Mouse (Mus musculus) stomach, embryonic 15.5 days (tissue): ENCODE results near the gene Wnt5a. TPM values are rescaled to one million over a fixed set of nuclear protein-coding genes. Genes with fewer than 3 reads are reported as not detected.
A peak's percentile ranks its signal among the peaks of the same experiment; 100 is the strongest.

Experiments used
- ATAC-seq: fragments of 200-750 bp; cut with Nextera tagmentation; 2 replicates; pipeline ENCODE4 v1.8.0; 2017; ENCODE audit warnings: low read depth, moderate number of reproducible peaks, moderate TSS enrichment; ENCODE audit not compliant: insufficient read depth, low FRiP score
- H3K27ac ChIP-seq: fragments of 300-500 bp; sonication (generic); 2 replicates; pipeline ENCODE4 v1.5.1; 2015; ENCODE audit warnings: mild to moderate bottlenecking, inconsistent platforms
- H3K27me3 ChIP-seq: fragments of 300-500 bp; sonication (generic); replicated peaks from 2 replicates; pipeline ENCODE4 v1.6.1; 2015; ENCODE audit warnings: inconsistent platforms
- H3K36me3 ChIP-seq: fragments of 300-500 bp; sonication (generic); 2 replicates; pipeline ENCODE4 v1.6.1; 2015; ENCODE audit warnings: inconsistent platforms
- H3K4me1 ChIP-seq: fragments of 300-500 bp; sonication (generic); 2 replicates; pipeline ENCODE4 v1.6.1; 2015; ENCODE audit warnings: inconsistent platforms
- H3K4me2 ChIP-seq: fragments of 300-500 bp; sonication (generic); 2 replicates; pipeline ENCODE4 v1.6.1; 2015; ENCODE audit warnings: mild to moderate bottlenecking, inconsistent platforms
- H3K4me3 ChIP-seq: fragments of 300-500 bp; sonication (generic); replicated peaks from 2 replicates; pipeline ENCODE4 v1.5.1; 2015; ENCODE audit warnings: inconsistent platforms
- H3K9ac ChIP-seq: fragments of 300-500 bp; sonication (generic); 2 replicates; pipeline ENCODE4 v1.6.1; 2015; ENCODE audit warnings: inconsistent platforms
- H3K9me3 ChIP-seq: fragments of 300-500 bp; sonication (generic); 2 replicates; pipeline ENCODE4 v1.6.1; 2016; ENCODE audit warnings: inconsistent platforms
- WGBS: fragments of 180-500 bp; shearing (Covaris S2); methylation state at CpG from one replicate; pipeline ENCODE4 v1.1.7; 2015; 5-methylcytosine and 5-hydroxymethylcytosine counted together
- polyA plus RNA-seq: library from polyadenylated mRNA; unstranded; fragments of >200 nt; fragmentation: Nextera tagmentation; extraction: Ambion mirVana; gene quantifications from 2 replicates; pipeline ENCODE4 v1.2.1, GENCODE M21; 2015

Wnt5a gene
- 22.3 and 27.5 TPM in 2 replicates for polyA plus RNA-seq

GRCm38 (mm10) chr14:28504101-28505050 is at the start of gene Wnt5a:
Wnt5a (plus strand) TSS chr14:28504750.
- Histone ChIP-seq H3K4me1 (peaks cover 5% of the 10 kb centered on the region; the same call in 1 of the 2 replicates), H3K9me3 (no peaks in the 10 kb centered on the region), H3K36me3 (no peaks in the 10 kb centered on the region), H3K27ac (peak within 1 kb of the TSS; percentile 94), H3K27me3 (peaks cover 24% of the 10 kb centered on the region), H3K9ac (peak within 1 kb of the TSS; percentile 60), H3K4me3 (peak within 1 kb of the TSS; percentile 70), H3K4me2 (peak within 1 kb of the TSS; percentile 90)
- whole genome bisulfite sequencing: 2% methylated on average over 53 of the region's 53 CpGs
- ATAC-seq: peak; percentile 56

- no peak overlapping the region for H3K27ac ChIP-seq
- no peaks in the 10 kb centered on the region for H3K4me1 ChIP-seq
- no peak for ATAC-seq
- H3K36me3 ChIP-seq: no peaks in the 10 kb centered on the region
- H3K9ac ChIP-seq: no peak overlapping the region
- H3K9me3 ChIP-seq: no peaks in the 10 kb centered on the region
- no peak overlapping the region for H3K4me3 ChIP-seq
- H3K4me2 ChIP-seq: no peak overlapping the region
- 63% methylated on average over 7 of the region's 7 CpGs for WGBS
- no peaks in the 10 kb centered on the region for H3K27me3 ChIP-seq
These were observed 48.0 kb upstream of the Wnt5a start for GRCm38 (mm10) chr14:28456372-28457076.

GRCm38 (mm10) chr14:28457428-28457827 is 47.1 kb upstream of the Wnt5a start:
- WGBS: 58% methylated on average over 3 of the region's 3 CpGs
- no peak overlapping the region for H3K4me3 ChIP-seq
- no peak overlapping the region for H3K27ac ChIP-seq
- no peaks in the 10 kb centered on the region for H3K36me3 ChIP-seq
- no peaks in the 10 kb centered on the region for H3K4me1 ChIP-seq
- ATAC-seq: no peak
- no peaks in the 10 kb centered on the region for H3K27me3 ChIP-seq
- H3K9ac ChIP-seq: no peak overlapping the region
- H3K4me2 ChIP-seq: no peak overlapping the region
- H3K9me3 ChIP-seq: no peaks in the 10 kb centered on the region

GRCm38 (mm10) chr14:28467956-28468355 is 36.6 kb upstream of the Wnt5a start:
- WGBS: 29% methylated on average over 5 of the region's 5 CpGs
- Histone ChIP-seq H3K27me3 (no peaks in the 10 kb centered on the region), H3K27ac (no peak overlapping the region), H3K4me1 (no peaks in the 10 kb centered on the region), H3K36me3 (no peaks in the 10 kb centered on the region), H3K9ac (no peak overlapping the region), H3K9me3 (no peaks in the 10 kb centered on the region), H3K4me3 (no peak overlapping the region), H3K4me2 (no peak overlapping the region)
- no peak for ATAC-seq

GRCm38 (mm10) chr14:28469696-28470095 is 34.9 kb upstream of the Wnt5a start:
- no peak overlapping the region for H3K27ac ChIP-seq
- H3K9me3 ChIP-seq: no peaks in the 10 kb centered on the region
- H3K4me3 ChIP-seq: no peak overlapping the region
- 39% methylated on average over 4 of the region's 4 CpGs for WGBS
- no peaks in the 10 kb centered on the region for H3K27me3 ChIP-seq
- no peaks in the 10 kb centered on the region for H3K4me1 ChIP-seq
- no peak for ATAC-seq
- no peaks in the 10 kb centered on the region for H3K36me3 ChIP-seq
- H3K4me2 ChIP-seq: no peak overlapping the region
- no peak overlapping the region for H3K9ac ChIP-seq

- Histone ChIP-seq H3K9ac (no peak overlapping the region), H3K36me3 (no peaks in the 10 kb centered on the region), H3K27me3 (no peaks in the 10 kb centered on the region), H3K4me1 (no peaks in the 10 kb centered on the region), H3K4me3 (no peak overlapping the region), H3K27ac (no peak overlapping the region), H3K4me2 (no peak overlapping the region), H3K9me3 (no peaks in the 10 kb centered on the region)
- WGBS: 66% methylated on average over 6 of the region's 6 CpGs
- no peak for ATAC-seq
These were observed 34.3 kb upstream of the Wnt5a start for GRCm38 (mm10) chr14:28470212-28470611.

GRCm38 (mm10) chr14:28475012-28475411 is 29.5 kb upstream of the Wnt5a start:
- Histone ChIP-seq H3K4me1 (no peaks in the 10 kb centered on the region), H3K4me2 (no peak overlapping the region), H3K4me3 (no peak overlapping the region), H3K27me3 (no peaks in the 10 kb centered on the region), H3K9me3 (no peaks in the 10 kb centered on the region), H3K9ac (no peak overlapping the region), H3K36me3 (no peaks in the 10 kb centered on the region), H3K27ac (no peak overlapping the region)
- ATAC-seq: no peak
- WGBS: 43% methylated on average over 3 of the region's 3 CpGs

GRCm38 (mm10) chr14:28475421-28475820 is 29.1 kb upstream of the Wnt5a start:
- Histone ChIP-seq H3K4me2 (no peak overlapping the region), H3K4me3 (no peak overlapping the region), H3K4me1 (no peaks in the 10 kb centered on the region), H3K36me3 (no peaks in the 10 kb centered on the region), H3K9ac (no peak overlapping the region), H3K27ac (no peak overlapping the region), H3K9me3 (no peaks in the 10 kb centered on the region), H3K27me3 (no peaks in the 10 kb centered on the region)
- ATAC-seq: no peak
- 37% methylated on average over 7 of the region's 7 CpGs for WGBS

GRCm38 (mm10) chr14:28476746-28477145 is 27.8 kb upstream of the Wnt5a start:
- Histone ChIP-seq H3K4me1 (no peaks in the 10 kb centered on the region), H3K4me3 (no peak overlapping the region), H3K36me3 (no peaks in the 10 kb centered on the region), H3K27me3 (no peaks in the 10 kb centered on the region), H3K27ac (no peak overlapping the region), H3K4me2 (no peak overlapping the region), H3K9ac (no peak overlapping the region), H3K9me3 (no peaks in the 10 kb centered on the region)
- 64% methylated on average over 3 of the region's 3 CpGs for WGBS
- no peak for ATAC-seq

- Histone ChIP-seq H3K9me3 (no peaks in the 10 kb centered on the region), H3K36me3 (no peaks in the 10 kb centered on the region), H3K27ac (no peak overlapping the region), H3K27me3 (no peaks in the 10 kb centered on the region), H3K9ac (no peak overlapping the region), H3K4me1 (no peaks in the 10 kb centered on the region), H3K4me3 (no peak overlapping the region), H3K4me2 (no peak overlapping the region)
- no peak for ATAC-seq
- 69% methylated on average over 1 of the region's 1 CpGs for WGBS
These were observed 23.7 kb upstream of the Wnt5a start for GRCm38 (mm10) chr14:28480866-28481265.

- Histone ChIP-seq H3K9ac (no peak overlapping the region), H3K4me2 (no peak overlapping the region), H3K36me3 (no peaks in the 10 kb centered on the region), H3K27ac (no peak overlapping the region), H3K4me3 (no peak overlapping the region), H3K9me3 (no peaks in the 10 kb centered on the region), H3K4me1 (no peaks in the 10 kb centered on the region), H3K27me3 (no peaks in the 10 kb centered on the region; the same call in 1 of the 2 replicates)
- ATAC-seq: no peak
- 77% methylated on average over 4 of the region's 4 CpGs for WGBS
These were observed 10.7 kb upstream of the Wnt5a start for GRCm38 (mm10) chr14:28493806-28494205.

GRCm38 (mm10) chr14:28494273-28494672 is 10.3 kb upstream of the Wnt5a start:
- Histone ChIP-seq H3K27me3 (no peaks in the 10 kb centered on the region; the same call in 1 of the 2 replicates), H3K4me1 (no peaks in the 10 kb centered on the region), H3K36me3 (no peaks in the 10 kb centered on the region), H3K9ac (no peak overlapping the region), H3K27ac (no peak overlapping the region), H3K4me3 (no peak overlapping the region), H3K9me3 (no peaks in the 10 kb centered on the region), H3K4me2 (no peak overlapping the region)
- WGBS: 62% methylated on average over 5 of the region's 5 CpGs
- peak; percentile 65; the same call in 1 of the 2 replicates for ATAC-seq
